Mouse (Mus musculus) c-Kit-negative CD71-positive TER-119-positive erythroid progenitor cells, embryonic 14.5 days (primary cell): ENCODE data around the gene Sspn.

Experiments used
- DNase-seq: peaks from one replicate; pipeline ENCODE4 v3.0.0-alpha.2; 2013; ENCODE audit warnings: low read depth, low spot score

Gene Sspn

GRCm38 (mm10) chr6:145934001-145934696 lies 2.7 kb downstream of the Sspn start:
- DNase-seq = no peak

GRCm38 (mm10) chr6:145934697-145935240 lies 3.3 kb downstream of the Sspn start:
- DNase-seq = no peak

- no peak for DNase-seq
Measured at GRCm38 (mm10) chr6:145935912-145936311, 4.5 kb downstream of the Sspn start.

GRCm38 (mm10) chr6:145936511-145936910 lies 5.1 kb downstream of the Sspn start:
- DNase-seq = no peak

GRCm38 (mm10) chr6:145940852-145941251 lies 9.4 kb downstream of the Sspn start:
- DNase-seq = no peak

GRCm38 (mm10) chr6:145942263-145942966 lies 11.0 kb downstream of the Sspn start:
- no peak for DNase-seq

- no peak for DNase-seq
Measured at GRCm38 (mm10) chr6:145943414-145943813, 12.0 kb downstream of the Sspn start.

- DNase-seq = no peak
Measured at GRCm38 (mm10) chr6:145945700-145946344, 14.4 kb downstream of the Sspn start.

GRCm38 (mm10) chr6:145949049-145949448 lies 17.6 kb downstream of the Sspn start:
- DNase-seq = no peak

GRCm38 (mm10) chr6:145950626-145951025 lies 19.2 kb downstream of the Sspn start:
- no peak for DNase-seq

- DNase-seq = no peak
Measured at GRCm38 (mm10) chr6:145952594-145952993, 21.2 kb downstream of the Sspn start.

- DNase-seq = no peak
Measured at GRCm38 (mm10) chr6:145953121-145953896, 21.9 kb downstream of the Sspn start.

- no peak for DNase-seq
Measured at GRCm38 (mm10) chr6:145957427-145957965, 26.1 kb downstream of the Sspn start.

GRCm38 (mm10) chr6:145958070-145958469 lies 26.6 kb downstream of the Sspn start:
- no peak for DNase-seq

- DNase-seq = no peak
Measured at GRCm38 (mm10) chr6:145961047-145961446, 29.6 kb downstream of the Sspn start.

GRCm38 (mm10) chr6:145963966-145964365 lies 32.5 kb downstream of the Sspn start:
- DNase-seq = no peak

- no peak for DNase-seq
Measured at GRCm38 (mm10) chr6:145967693-145968092, 36.3 kb downstream of the Sspn start.

GRCm38 (mm10) chr6:145968301-145968818 lies 36.9 kb downstream of the Sspn start:
- no peak for DNase-seq

GRCm38 (mm10) chr6:145968821-145969220 lies 37.4 kb downstream of the Sspn start:
- DNase-seq = no peak

- DNase-seq = no peak
Measured at GRCm38 (mm10) chr6:145969572-145969971, 38.1 kb downstream of the Sspn start.

GRCm38 (mm10) chr6:145972107-145972506 lies 40.7 kb downstream of the Sspn start:
- DNase-seq = no peak
